Mouse (Mus musculus): Measurements from ENCODE around the gene Srsf2. TPM values are rescaled to one million over a fixed set of nuclear protein-coding genes. Genes with fewer than 3 reads are reported as not detected.

Gene Srsf2
- polyA plus RNA-seq, 1 experiment from 2014 or later = 403 TPM

GRCm38 (mm10) chr11:116817567-116817966 lies 35.3 kb downstream of the Srsf2 start:
- H3K27me3 ChIP-seq (ENCODE audit: control insufficient read depth, insufficient read depth, low read length) = no peaks in the 10 kb centered on the region
- H3K9ac ChIP-seq (ENCODE audit: low read length) = no peak overlapping the region
- DNase-seq (ENCODE audit: low spot score) (no peak), ATAC-seq (ENCODE audit: low FRiP score, low TSS enrichment) (no peak)
- H3K4me1 ChIP-seq (replicated peaks; ENCODE audit: control insufficient read depth, insufficient read depth) = peaks cover 15% of the 10 kb centered on the region
- H3K27ac ChIP-seq (replicated peaks) = no peak overlapping the region
- WGBS = 95% methylated on average over 5 of the region's 5 CpGs
- H3K4me3 ChIP-seq (ENCODE audit: low read depth, low read length) = no peak overlapping the region
- no peaks in the 10 kb centered on the region for H3K9me3 ChIP-seq (ENCODE audit: control insufficient read depth, low read length)
- TF ChIP-seq CTCF (IDR thresholded peaks at IDR 0.05; ENCODE audit: low read depth) = no peak
- TF ChIP-seq EP300 (optimal IDR thresholded peaks at IDR 0.05) = no peak
- H3K4me2 ChIP-seq (replicated peaks; ENCODE audit: low read depth) = no peak overlapping the region
- no peaks in the 10 kb centered on the region for H3K36me3 ChIP-seq (ENCODE audit: control insufficient read depth, insufficient read depth, low read length)

GRCm38 (mm10) chr11:116816769-116817168 lies 36.1 kb downstream of the Srsf2 start:
- ATAC-seq (ENCODE audit: low FRiP score, low TSS enrichment) (peak; percentile 27; the same call in 1 of the 2 replicates), DNase-seq (ENCODE audit: low spot score) (no peak)
- no peak overlapping the region for H3K4me2 ChIP-seq (replicated peaks; ENCODE audit: low read depth)
- H3K27ac ChIP-seq (replicated peaks) = no peak overlapping the region
- peaks cover 17% of the 10 kb centered on the region for H3K4me1 ChIP-seq (replicated peaks; ENCODE audit: control insufficient read depth, insufficient read depth)
- H3K4me3 ChIP-seq (ENCODE audit: low read depth, low read length) = no peak overlapping the region
- TF ChIP-seq EP300 (optimal IDR thresholded peaks at IDR 0.05) (no peak), CTCF (IDR thresholded peaks at IDR 0.05; ENCODE audit: low read depth) (peak; percentile 34)
- no peaks in the 10 kb centered on the region for H3K27me3 ChIP-seq (ENCODE audit: control insufficient read depth, insufficient read depth, low read length)
- no peaks in the 10 kb centered on the region for H3K9me3 ChIP-seq (ENCODE audit: control insufficient read depth, low read length)
- no peak overlapping the region for H3K9ac ChIP-seq (ENCODE audit: low read length)
- no peaks in the 10 kb centered on the region for H3K36me3 ChIP-seq (ENCODE audit: control insufficient read depth, insufficient read depth, low read length)
- 63% methylated on average over 5 of the region's 5 CpGs for WGBS

- DNase-seq (ENCODE audit: low spot score) = no peak
- peaks cover 12% of the 10 kb centered on the region for H3K4me1 ChIP-seq (replicated peaks; ENCODE audit: control insufficient read depth, insufficient read depth)
Observed at GRCm38 (mm10) chr11:116814884-116815415, 37.9 kb downstream of the Srsf2 start.

GRCm38 (mm10) chr11:116814076-116814883 lies 38.6 kb downstream of the Srsf2 start:
- no peak for TF ChIP-seq EP300 (optimal IDR thresholded peaks at IDR 0.05)
- peak; percentile 30; the same call in 1 of the 2 replicates for TF ChIP-seq CTCF (IDR thresholded peaks at IDR 0.05; ENCODE audit: low read depth)
- H3K27me3 ChIP-seq (ENCODE audit: control insufficient read depth, insufficient read depth, low read length) = no peaks in the 10 kb centered on the region
- H3K9me3 ChIP-seq (ENCODE audit: control insufficient read depth, low read length) = no peaks in the 10 kb centered on the region
- H3K9ac ChIP-seq (ENCODE audit: low read length) = 0 out of 2 replicates have a peak overlapping the region, but pooled peaks have one; percentile 31
- no peak overlapping the region for H3K4me3 ChIP-seq (ENCODE audit: low read depth, low read length)
- H3K27ac ChIP-seq (replicated peaks) = peak overlapping the region; percentile 89
- H3K36me3 ChIP-seq (ENCODE audit: control insufficient read depth, insufficient read depth, low read length) = no peaks in the 10 kb centered on the region
- ATAC-seq (ENCODE audit: low FRiP score, low TSS enrichment) (peak; percentile 37; the same call in 1 of the 2 replicates), DNase-seq (ENCODE audit: low spot score) (peak; percentile 49)
- H3K4me1 ChIP-seq (replicated peaks; ENCODE audit: control insufficient read depth, insufficient read depth) = peaks cover 12% of the 10 kb centered on the region
- H3K4me2 ChIP-seq (replicated peaks; ENCODE audit: low read depth) = no peak overlapping the region; the same call in 1 of the 2 replicates
- 26% methylated on average over 20 of the region's 20 CpGs for WGBS

More at GRCm38 (mm10) chr11:116814884-116815415, 37.9 kb downstream of the Srsf2 start:
- no peak for ATAC-seq (ENCODE audit: low FRiP score, low TSS enrichment)
- no peaks in the 10 kb centered on the region for H3K9me3 ChIP-seq (ENCODE audit: control insufficient read depth, low read length)
- WGBS = 36% methylated on average over 7 of the region's 7 CpGs
- no peak overlapping the region for H3K4me3 ChIP-seq (ENCODE audit: low read depth, low read length)
- no peaks in the 10 kb centered on the region for H3K27me3 ChIP-seq (ENCODE audit: control insufficient read depth, insufficient read depth, low read length)
- H3K4me2 ChIP-seq (replicated peaks; ENCODE audit: low read depth) = 0 out of 2 replicates have a peak overlapping the region, but pooled peaks have one; percentile 8
- H3K27ac ChIP-seq (replicated peaks) = peak overlapping the region; percentile 89
- no peaks in the 10 kb centered on the region for H3K36me3 ChIP-seq (ENCODE audit: control insufficient read depth, insufficient read depth, low read length)
- 0 out of 2 replicates have a peak overlapping the region, but pooled peaks have one; percentile 31 for H3K9ac ChIP-seq (ENCODE audit: low read length)
- TF ChIP-seq EP300 (optimal IDR thresholded peaks at IDR 0.05) = no peak
- TF ChIP-seq CTCF (IDR thresholded peaks at IDR 0.05; ENCODE audit: low read depth) = no peak

GRCm38 (mm10) chr11:116813610-116814009 lies 39.3 kb downstream of the Srsf2 start:
- H3K4me2 ChIP-seq (replicated peaks; ENCODE audit: low read depth) = no peak overlapping the region
- H3K9ac ChIP-seq (ENCODE audit: low read length) = no peak overlapping the region; the same call in 1 of the 2 replicates
- ATAC-seq (ENCODE audit: low FRiP score, low TSS enrichment) (no peak), DNase-seq (ENCODE audit: low spot score) (no peak)
- H3K4me1 ChIP-seq (replicated peaks; ENCODE audit: control insufficient read depth, insufficient read depth) = peaks cover 12% of the 10 kb centered on the region
- WGBS = 83% methylated on average over 13 of the region's 13 CpGs
- H3K27ac ChIP-seq (replicated peaks) = peak overlapping the region; percentile 89
- no peak for TF ChIP-seq CTCF (IDR thresholded peaks at IDR 0.05; ENCODE audit: low read depth)
- TF ChIP-seq EP300 (optimal IDR thresholded peaks at IDR 0.05) = no peak
- no peak overlapping the region for H3K4me3 ChIP-seq (ENCODE audit: low read depth, low read length)
- no peaks in the 10 kb centered on the region for H3K9me3 ChIP-seq (ENCODE audit: control insufficient read depth, low read length)
- no peaks in the 10 kb centered on the region for H3K27me3 ChIP-seq (ENCODE audit: control insufficient read depth, insufficient read depth, low read length)
- H3K36me3 ChIP-seq (ENCODE audit: control insufficient read depth, insufficient read depth, low read length) = no peaks in the 10 kb centered on the region
